ENCODE assay signal across 16 mouse cellular contexts in genomic region chr16:38697611-38698010, GRCm38 (mm10). TPM values are rescaled to one million over a fixed set of nuclear protein-coding genes. Genes with fewer than 3 reads are reported as not detected.
A peak's percentile ranks its signal among the peaks of the same experiment; 100 is the strongest.
DNase-seq lines count a peak whose midpoint lies in the region.
"Had no signal": no experiment of that assay in that cellular context is flagged by ENCODE, and none has a peak within 500 bp of the region (broad histone marks: within the 10 kb centered on the region; RNA-seq: fewer than 3 reads in every experiment).

No protein-coding gene starts in this region.

- peak; percentile 29 for DNase-seq in testis, postnatal 10 days (ENCODE audit: low spot score)
- no peak for DNase-seq in testis, postnatal 14 days (ENCODE audit: low spot score)
- peak; percentile 60 for DNase-seq in adrenal gland, adult 8-10 months
- DNase-seq in adrenal gland, postnatal 25 days: peak; percentile 35
- DNase-seq in urinary bladder, postnatal 14 days (ENCODE audit: low spot score): no peak
- no peak for DNase-seq in left cerebral cortex, postnatal 25 days (ENCODE audit: low spot score in 2 of 2)
- DNase-seq: cerebellum, adult 11 months; cerebellum, adult 8-10 months; cerebellum, postnatal 10 days; cerebellum, postnatal 36 days; embryo, embryonic 11 days; gastrocnemius, postnatal 25 days; heart, adult 2 months; heart, postnatal 14 days; kidney, adult 11 months had no signal

- intact Hi-C loops in left cerebral cortex, postnatal 25 days (cut with DNase I): no loop called here

RNA-seq across cellular contexts. Expression of gene Arhgap31, which starts 15.5 kb away (rescaled TPM):
- 10 to 100 TPM; 16.6 to 30.8 (median 26.7) TPM for total RNA-seq in adrenal gland, adult 8-10 months (2022)
- 26.1 and 28.4 TPM in 2 replicates for total RNA-seq in adrenal gland, postnatal 25 days (2021)
- total RNA-seq in left cerebral cortex, postnatal 25 days (2021): 10 to 100 TPM; 18.5 to 19.9 TPM

RNA-seq across cellular contexts. Expression of gene B4galt4, which starts 44.5 kb away (rescaled TPM):
- 10 to 100 TPM in 3 of 4 experiments, 1 to 10 TPM in 1; 8.8 to 15.1 (median 12.5) TPM for total RNA-seq in adrenal gland, adult 8-10 months (2022)
- 7.4 and 12.0 TPM in 2 replicates for total RNA-seq in adrenal gland, postnatal 25 days (2021)
- total RNA-seq in left cerebral cortex, postnatal 25 days (2021): 10 to 100 TPM; 21.7 to 22.8 TPM
- total RNA-seq: MEL had no signal

Comparison
In these comparisons a context has a peak if more than half of its experiments do, and no peak if none do; other contexts are left out.
1. DNase-seq: peak in testis, postnatal 10 days (single experiment), adrenal gland, adult 8-10 months (single experiment) and adrenal gland, postnatal 25 days (single experiment); none in testis, postnatal 14 days (single experiment), urinary bladder, postnatal 14 days (single experiment) and left cerebral cortex, postnatal 25 days (0 of 2).